Mouse (Mus musculus): ENCODE results near the gene Wdr45. TPM values are rescaled to one million over a fixed set of nuclear protein-coding genes. Genes with fewer than 3 reads are reported as not detected.

Wdr45 gene
- polyA plus RNA-seq, 1 experiment from 2014 or later: 14.1 TPM

GRCm38 (mm10) chrX:7728215-7728921 is 14.2 kb downstream of the Wdr45 start, which contains the start of gene Praf2:
Praf2 (plus strand) TSS chrX:7728439.
- Histone ChIP-seq H3K4me2 (peak within 1 kb of the TSS; percentile 38), H3K27ac (ENCODE audit: low read depth, low read length) (no peak within 1 kb of the TSS; the same call in 1 of the 2 replicates), H3K36me3 (ENCODE audit: control insufficient read depth, insufficient read depth, low read length) (no peaks in the 10 kb centered on the region), H3K9me3 (ENCODE audit: control insufficient read depth, low read length) (no peaks in the 10 kb centered on the region), H3K4me3 (ENCODE audit: low read depth, low read length) (peak within 1 kb of the TSS; percentile 41), H3K4me1 (ENCODE audit: control insufficient read depth, insufficient read depth, low read length) (0 out of 2 replicates have a peak, but pooled peaks cover 4% of the 10 kb centered on the region), H3K27me3 (ENCODE audit: control insufficient read depth, insufficient read depth, low read length) (no peaks in the 10 kb centered on the region), H3K9ac (ENCODE audit: low read length) (peak within 1 kb of the TSS; percentile 60)
- WGBS: 14% methylated on average over 42 of the region's 42 CpGs
- peak; percentile 93 for DNase-seq (ENCODE audit: low spot score, missing footprints)
- ATAC-seq (ENCODE audit: low FRiP score): peak; percentile 95

GRCm38 (mm10) chrX:7728922-7729265 is 14.8 kb downstream of the Wdr45 start:
- Histone ChIP-seq H3K4me3 (ENCODE audit: low read depth, low read length) (peak overlapping the region; percentile 41), H3K27me3 (ENCODE audit: control insufficient read depth, insufficient read depth, low read length) (no peaks in the 10 kb centered on the region), H3K4me2 (peak overlapping the region; percentile 38), H3K36me3 (ENCODE audit: control insufficient read depth, insufficient read depth, low read length) (no peaks in the 10 kb centered on the region), H3K4me1 (ENCODE audit: control insufficient read depth, insufficient read depth, low read length) (peaks cover 4% of the 10 kb centered on the region; the same call in 1 of the 2 replicates), H3K9ac (ENCODE audit: low read length) (peak overlapping the region; percentile 60), H3K27ac (ENCODE audit: low read depth, low read length) (no peak overlapping the region), H3K9me3 (ENCODE audit: control insufficient read depth, low read length) (no peaks in the 10 kb centered on the region)
- ATAC-seq (ENCODE audit: low FRiP score) (peak; percentile 1; the same call in 1 of the 2 replicates), DNase-seq (ENCODE audit: low spot score, missing footprints) (no peak)
- WGBS: 33% methylated on average over 4 of the region's 4 CpGs

- H3K36me3 ChIP-seq (ENCODE audit: control insufficient read depth, insufficient read depth, low read length): no peaks in the 10 kb centered on the region
- H3K27ac ChIP-seq (ENCODE audit: low read depth, low read length): no peak overlapping the region
- H3K4me1 ChIP-seq (ENCODE audit: control insufficient read depth, insufficient read depth, low read length): no peaks in the 10 kb centered on the region; the same call in 1 of the 2 replicates
- ATAC-seq (ENCODE audit: low FRiP score) (peak; percentile 49; the same call in 1 of the 2 replicates), DNase-seq (ENCODE audit: low spot score, missing footprints) (peak; percentile 95)
- no peak overlapping the region; the same call in 1 of the 2 replicates for H3K9ac ChIP-seq (ENCODE audit: low read length)
- H3K9me3 ChIP-seq (ENCODE audit: control insufficient read depth, low read length): no peaks in the 10 kb centered on the region
- no peaks in the 10 kb centered on the region for H3K27me3 ChIP-seq (ENCODE audit: control insufficient read depth, insufficient read depth, low read length)
- no peak overlapping the region for H3K4me2 ChIP-seq
- H3K4me3 ChIP-seq (ENCODE audit: low read depth, low read length): no peak overlapping the region
- 25% methylated on average over 18 of the region's 26 CpGs for WGBS
Measured at GRCm38 (mm10) chrX:7733571-7734156, 19.5 kb downstream of the Wdr45 start.

GRCm38 (mm10) chrX:7739336-7740081 is 25.4 kb downstream of the Wdr45 start:
- no peak overlapping the region for H3K27ac ChIP-seq (ENCODE audit: low read depth, low read length)
- no peak overlapping the region for H3K4me2 ChIP-seq
- no peak overlapping the region for H3K4me3 ChIP-seq (ENCODE audit: low read depth, low read length)
- H3K9me3 ChIP-seq (ENCODE audit: control insufficient read depth, low read length): no peaks in the 10 kb centered on the region
- H3K36me3 ChIP-seq (ENCODE audit: control insufficient read depth, insufficient read depth, low read length): no peaks in the 10 kb centered on the region
- H3K27me3 ChIP-seq (ENCODE audit: control insufficient read depth, insufficient read depth, low read length): no peaks in the 10 kb centered on the region
- ATAC-seq (ENCODE audit: low FRiP score) (no peak), DNase-seq (ENCODE audit: low spot score, missing footprints) (no peak)
- no peaks in the 10 kb centered on the region for H3K4me1 ChIP-seq (ENCODE audit: control insufficient read depth, insufficient read depth, low read length)
- H3K9ac ChIP-seq (ENCODE audit: low read length): no peak overlapping the region
- WGBS: 65% methylated on average over 14 of the region's 14 CpGs

- ATAC-seq (ENCODE audit: low FRiP score) (no peak), DNase-seq (ENCODE audit: low spot score, missing footprints) (no peak)
- no peaks in the 10 kb centered on the region for H3K36me3 ChIP-seq (ENCODE audit: control insufficient read depth, insufficient read depth, low read length)
- H3K9me3 ChIP-seq (ENCODE audit: control insufficient read depth, low read length): no peaks in the 10 kb centered on the region
- no peaks in the 10 kb centered on the region for H3K4me1 ChIP-seq (ENCODE audit: control insufficient read depth, insufficient read depth, low read length)
- no peak overlapping the region for H3K9ac ChIP-seq (ENCODE audit: low read length)
- no peak overlapping the region for H3K27ac ChIP-seq (ENCODE audit: low read depth, low read length)
- no peaks in the 10 kb centered on the region for H3K27me3 ChIP-seq (ENCODE audit: control insufficient read depth, insufficient read depth, low read length)
- H3K4me3 ChIP-seq (ENCODE audit: low read depth, low read length): no peak overlapping the region
- no peak overlapping the region for H3K4me2 ChIP-seq
- 70% methylated on average over 10 of the region's 10 CpGs for WGBS
Measured at GRCm38 (mm10) chrX:7740082-7740819, 26.1 kb downstream of the Wdr45 start.

GRCm38 (mm10) chrX:7741103-7741502 is 27.0 kb downstream of the Wdr45 start:
- no peak for ATAC-seq (ENCODE audit: low FRiP score)
- Histone ChIP-seq H3K4me3 (ENCODE audit: low read depth, low read length) (no peak overlapping the region), H3K9me3 (ENCODE audit: control insufficient read depth, low read length) (no peaks in the 10 kb centered on the region), H3K4me2 (no peak overlapping the region), H3K27me3 (ENCODE audit: control insufficient read depth, insufficient read depth, low read length) (no peaks in the 10 kb centered on the region), H3K36me3 (ENCODE audit: control insufficient read depth, insufficient read depth, low read length) (no peaks in the 10 kb centered on the region), H3K9ac (ENCODE audit: low read length) (no peak overlapping the region), H3K4me1 (ENCODE audit: control insufficient read depth, insufficient read depth, low read length) (no peaks in the 10 kb centered on the region), H3K27ac (ENCODE audit: low read depth, low read length) (no peak overlapping the region)
- DNase-seq (ENCODE audit: low spot score, missing footprints): no peak
- WGBS: 86% methylated on average over 5 of the region's 5 CpGs

- ATAC-seq (ENCODE audit: low FRiP score): no peak
- Histone ChIP-seq H3K36me3 (ENCODE audit: control insufficient read depth, insufficient read depth, low read length) (no peaks in the 10 kb centered on the region), H3K27ac (ENCODE audit: low read depth, low read length) (no peak overlapping the region), H3K9ac (ENCODE audit: low read length) (no peak overlapping the region), H3K4me3 (ENCODE audit: low read depth, low read length) (no peak overlapping the region), H3K27me3 (ENCODE audit: control insufficient read depth, insufficient read depth, low read length) (no peaks in the 10 kb centered on the region), H3K9me3 (ENCODE audit: control insufficient read depth, low read length) (no peaks in the 10 kb centered on the region), H3K4me2 (no peak overlapping the region), H3K4me1 (ENCODE audit: control insufficient read depth, insufficient read depth, low read length) (no peaks in the 10 kb centered on the region)
- peak; percentile 83 for DNase-seq (ENCODE audit: low spot score, missing footprints)
- WGBS: 57% methylated on average over 5 of the region's 5 CpGs
Measured at GRCm38 (mm10) chrX:7743470-7743869, 29.3 kb downstream of the Wdr45 start.

GRCm38 (mm10) chrX:7744940-7745339 is 30.8 kb downstream of the Wdr45 start:
- no peaks in the 10 kb centered on the region for H3K27me3 ChIP-seq (ENCODE audit: control insufficient read depth, insufficient read depth, low read length)
- ATAC-seq (ENCODE audit: low FRiP score) (no peak), DNase-seq (ENCODE audit: low spot score, missing footprints) (no peak)
- H3K4me1 ChIP-seq (ENCODE audit: control insufficient read depth, insufficient read depth, low read length): no peaks in the 10 kb centered on the region
- no peak overlapping the region for H3K9ac ChIP-seq (ENCODE audit: low read length)
- no peaks in the 10 kb centered on the region for H3K36me3 ChIP-seq (ENCODE audit: control insufficient read depth, insufficient read depth, low read length)
- no peak overlapping the region for H3K4me2 ChIP-seq
- 55% methylated on average over 1 of the region's 1 CpGs for WGBS
- no peak overlapping the region for H3K4me3 ChIP-seq (ENCODE audit: low read depth, low read length)
- H3K9me3 ChIP-seq (ENCODE audit: control insufficient read depth, low read length): no peaks in the 10 kb centered on the region; the same call in 1 of the 2 replicates
- no peak overlapping the region for H3K27ac ChIP-seq (ENCODE audit: low read depth, low read length)
